Mouse (Mus musculus) ES-Bruce4 (cell line): ENCODE results near the gene Tle2. TPM values are rescaled to one million over a fixed set of nuclear protein-coding genes. Genes with fewer than 3 reads are reported as not detected.

ENCODE experiments used
- H3K27ac ChIP-seq: 2 replicates; pipeline ENCODE4 v1.5.1; 2012; ENCODE audit warnings: low read length, inconsistent platforms; ENCODE audit not compliant: insufficient read depth
- H3K27me3 ChIP-seq: 2 replicates; pipeline ENCODE4 v1.6.1; 2012; ENCODE audit warnings: mild to moderate bottlenecking, low read length, inconsistent platforms; ENCODE audit not compliant: control insufficient read depth, poor library complexity, insufficient read depth, severe bottlenecking
- H3K36me3 ChIP-seq: 2 replicates; pipeline ENCODE4 v1.6.1; 2012; ENCODE audit warnings: inconsistent platforms, mild to moderate bottlenecking, low read length, moderate library complexity; ENCODE audit not compliant: control insufficient read depth, poor library complexity, insufficient read depth, severe bottlenecking
- H3K4me1 ChIP-seq: one replicate; pipeline ENCODE4 v1.8.1; 2011; ENCODE audit warnings: low read length; ENCODE audit not compliant: control insufficient read depth, insufficient read depth
- H3K4me3 ChIP-seq: 2 replicates; pipeline ENCODE4 v1.5.1; 2011; ENCODE audit warnings: low read depth, mild to moderate bottlenecking, low read length
- H3K9ac ChIP-seq: 2 replicates; pipeline ENCODE4 v1.6.1; 2012; ENCODE audit warnings: low read depth, mild to moderate bottlenecking, inconsistent platforms; ENCODE audit not compliant: poor library complexity, severe bottlenecking
- H3K9me3 ChIP-seq: replicated peaks from 2 replicates; pipeline ENCODE4 v1.6.1; 2012; ENCODE audit warnings: mild to moderate bottlenecking, low read length, inconsistent platforms; ENCODE audit not compliant: control insufficient read depth, poor library complexity, insufficient read depth, severe bottlenecking
- CTCF ChIP-seq: IDR thresholded peaks from one replicate; pipeline ENCODE4 v1.8.1; 2011; ENCODE audit warnings: low read depth, low read length
- EP300 ChIP-seq: IDR thresholded peaks from 2 replicates; pipeline ENCODE4 v1.6.1; 2011; ENCODE audit warnings: low read depth, low read length; ENCODE audit not compliant: insufficient read depth
- POLR2A ChIP-seq: IDR thresholded peaks from one replicate; pipeline ENCODE4 v1.8.1; 2011; ENCODE audit warnings: low read length; ENCODE audit not compliant: insufficient read depth
- polyA plus RNA-seq: library from polyadenylated mRNA; stranded (reverse); fragments of >200 nt; gene quantifications from 2 replicates; pipeline ENCODE4 v1.2.4, GENCODE M21; 2011; ENCODE audit warnings: low read depth; ENCODE audit not compliant: missing spikeins, insufficient read depth, insufficient read length

Gene Tle2
- polyA plus RNA-seq: 3.1 and 3.8 TPM in 2 replicates

DNA sequence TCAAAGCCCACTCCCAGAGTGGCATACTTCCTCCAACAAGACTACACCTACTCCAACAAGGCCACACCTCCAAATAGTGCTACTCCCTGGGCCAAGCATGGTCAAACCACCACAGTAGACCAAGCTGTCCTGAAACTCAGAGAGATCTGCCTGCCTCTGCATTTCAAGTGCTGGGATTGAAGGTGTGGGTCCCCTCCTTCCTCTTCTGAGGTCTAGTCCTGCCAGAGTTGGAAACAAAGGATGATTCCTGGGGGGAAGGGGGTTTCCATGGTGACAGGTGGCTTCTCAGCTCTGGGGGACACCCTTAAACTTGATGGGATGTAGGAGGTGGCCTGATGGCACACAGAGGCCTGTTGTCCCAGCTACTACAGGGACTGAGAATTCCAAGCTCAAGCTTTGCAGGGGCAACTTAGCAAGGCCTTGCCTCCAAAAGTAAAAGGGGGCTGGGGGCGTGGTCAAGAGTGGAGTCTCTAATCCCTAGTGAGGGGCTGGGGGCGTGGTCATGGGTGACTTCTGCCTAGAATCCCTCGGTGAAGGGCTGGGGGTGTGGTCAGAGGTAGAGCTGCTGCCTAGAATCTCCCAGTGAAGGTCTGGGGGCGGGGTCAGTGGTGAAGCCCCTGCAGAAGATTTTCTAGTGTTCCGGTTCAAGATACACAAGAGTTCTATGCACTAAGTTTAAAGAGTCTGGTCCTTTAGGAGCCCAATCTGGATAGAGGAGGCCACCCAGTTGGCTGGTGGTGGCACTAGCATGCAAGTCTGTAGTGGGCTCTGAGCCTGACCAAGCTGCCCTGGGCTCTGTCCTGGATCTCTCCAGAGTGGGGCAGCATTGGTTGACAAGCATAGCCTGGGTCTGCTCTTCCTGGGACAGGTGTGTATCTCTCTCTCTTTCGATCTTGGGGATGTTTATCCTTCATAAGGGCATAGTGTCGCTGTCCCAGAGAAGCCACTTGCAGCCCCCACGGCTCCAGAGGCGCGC lies at the start of gene Tle2:
Tle2 (plus strand) TSS at position 481 of the 976 bp plus-strand sequence.
- H3K4me1 ChIP-seq: peaks cover 3% of the 10 kb centered on the region
- no peaks in the 10 kb centered on the region for H3K9me3 ChIP-seq
- H3K9ac ChIP-seq: peak within 1 kb of the TSS; percentile 69
- no peaks in the 10 kb centered on the region for H3K36me3 ChIP-seq
- H3K27ac ChIP-seq: no peak within 1 kb of the TSS
- H3K4me3 ChIP-seq: peak within 1 kb of the TSS; percentile 74
- H3K27me3 ChIP-seq: no peaks in the 10 kb centered on the region
- TF ChIP-seq CTCF: no peak
- no peak for TF ChIP-seq EP300
- TF ChIP-seq POLR2A: no peak

- TF ChIP-seq CTCF (no peak), POLR2A (no peak), EP300 (no peak)
- H3K27me3 ChIP-seq: no peaks in the 10 kb centered on the region
- H3K9ac ChIP-seq: peak overlapping the region; percentile 53; the same call in 1 of the 2 replicates
- 0 out of 2 replicates have a peak overlapping the region, but pooled peaks have one; percentile 1 for H3K27ac ChIP-seq
- no peaks in the 10 kb centered on the region for H3K9me3 ChIP-seq
- peaks cover 2% of the 10 kb centered on the region for H3K4me1 ChIP-seq
- no peak overlapping the region for H3K4me3 ChIP-seq
- no peaks in the 10 kb centered on the region for H3K36me3 ChIP-seq
These were observed 49.2 kb upstream of the Tle2 start for GRCm38 (mm10) chr10:81525017-81525694.

GRCm38 (mm10) chr10:81526779-81527178 lies 47.6 kb upstream of the Tle2 start:
- Histone ChIP-seq H3K27ac (no peak overlapping the region), H3K36me3 (no peaks in the 10 kb centered on the region), H3K4me3 (no peak overlapping the region), H3K4me1 (peaks cover 2% of the 10 kb centered on the region), H3K27me3 (no peaks in the 10 kb centered on the region), H3K9me3 (no peaks in the 10 kb centered on the region), H3K9ac (no peak overlapping the region)
- TF ChIP-seq POLR2A: no peak
- peak; percentile 34; the same call in 1 of the 2 replicates for TF ChIP-seq EP300
- TF ChIP-seq CTCF: peak; percentile 99

GRCm38 (mm10) chr10:81534826-81535225 lies 39.5 kb upstream of the Tle2 start:
- Histone ChIP-seq H3K27ac (no peak overlapping the region), H3K4me3 (peak overlapping the region; percentile 67), H3K9me3 (no peaks in the 10 kb centered on the region), H3K27me3 (no peaks in the 10 kb centered on the region), H3K36me3 (no peaks in the 10 kb centered on the region), H3K4me1 (peaks cover 7% of the 10 kb centered on the region), H3K9ac (peak overlapping the region; percentile 9)
- TF ChIP-seq EP300: no peak
- peak; percentile 86 for TF ChIP-seq POLR2A
- no peak for TF ChIP-seq CTCF

DNA sequence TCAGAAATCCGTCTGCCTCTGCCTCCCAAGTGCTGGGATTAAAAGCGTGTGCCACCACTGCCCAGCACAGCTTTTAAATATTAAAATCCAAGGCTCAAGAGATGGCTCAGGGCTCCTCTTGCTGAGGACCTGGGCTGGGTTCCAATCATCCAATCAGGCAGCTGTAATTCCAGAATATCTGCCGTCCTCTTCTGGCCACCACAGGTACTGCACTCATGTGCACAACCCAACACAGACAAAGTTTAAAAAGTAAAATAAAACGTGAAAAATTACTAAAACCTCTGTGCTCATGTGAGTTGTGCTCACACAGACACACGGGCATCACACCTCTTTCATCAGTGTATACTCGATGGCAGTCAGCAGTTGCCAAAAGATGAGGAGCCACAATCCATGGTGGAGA lies 37.6 kb upstream of the Tle2 start:
- Histone ChIP-seq H3K4me3 (no peak overlapping the region), H3K36me3 (no peaks in the 10 kb centered on the region), H3K4me1 (peaks cover 7% of the 10 kb centered on the region), H3K27ac (no peak overlapping the region), H3K9ac (no peak overlapping the region), H3K27me3 (no peaks in the 10 kb centered on the region), H3K9me3 (no peaks in the 10 kb centered on the region)
- TF ChIP-seq EP300: no peak
- peak; percentile 51 for TF ChIP-seq CTCF
- no peak for TF ChIP-seq POLR2A
